11 mouse cellular contexts compared by ENCODE assay signal in the genomic region with DNA sequence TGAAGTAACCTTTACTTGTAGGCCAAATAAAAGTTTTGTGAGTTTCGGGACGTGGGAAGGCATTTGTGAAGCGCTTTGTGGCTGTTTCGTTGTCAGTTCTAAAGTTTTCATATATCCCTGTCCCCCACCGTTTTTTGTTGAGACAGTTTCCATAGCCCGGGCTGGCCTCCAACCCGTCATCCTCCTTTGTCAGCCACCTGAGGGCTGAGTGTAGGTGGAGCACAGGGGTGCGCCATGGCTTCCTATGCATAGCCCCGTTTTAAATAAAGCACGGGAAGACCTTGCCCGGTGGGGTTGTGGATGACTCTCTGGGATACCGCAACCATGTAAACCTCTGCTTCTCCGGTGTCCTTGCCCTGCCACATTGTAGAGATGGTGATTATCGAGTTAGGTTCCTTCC. TPM values are rescaled to one million over a fixed set of nuclear protein-coding genes. Genes with fewer than 3 reads are reported as not detected.
DNase-seq lines count a peak whose midpoint lies in the region; ATAC-seq and TF ChIP-seq lines count a peak whose summit lies in the region.
"Had no signal": no experiment of that assay in that cellular context is flagged by ENCODE, and none has a peak within 500 bp of the region (broad histone marks: within the 10 kb centered on the region; RNA-seq: fewer than 3 reads in every experiment).

No protein-coding gene starts in this region.

- H3K27me3 ChIP-seq in kidney, embryonic 15.5 days = no peaks in the 10 kb centered on the region
- H3K27me3 ChIP-seq in kidney, adult 2 months (replicated peaks; ENCODE audit: control insufficient read depth, insufficient read depth, low read length) = no peaks in the 10 kb centered on the region
- no peaks in the 10 kb centered on the region for H3K27me3 ChIP-seq in embryonic facial prominence, embryonic 10.5 days (replicated peaks; ENCODE audit: low read depth, poor library complexity, severe bottlenecking)
- H3K27me3 ChIP-seq in intestine, postnatal 0 days (replicated peaks; ENCODE audit: control insufficient read depth, insufficient read depth, low read length) = no peaks in the 10 kb centered on the region

- H3K9ac ChIP-seq in kidney, embryonic 15.5 days = no peak overlapping the region
- no peak overlapping the region for H3K9ac ChIP-seq in intestine, postnatal 0 days (ENCODE audit: low read depth, low read length)

- DNase-seq in cerebellum, postnatal 10 days = peak; percentile 2 to 3
- DNase-seq in cerebellum, postnatal 4 days (ENCODE audit: low spot score in 2 of 2) = no peak
- DNase-seq in kidney, adult 2 months = no peak
- no peak for DNase-seq in embryonic facial prominence, embryonic 10.5 days (ENCODE audit: low spot score)
- DNase-seq in frontal cortex, postnatal 10 days (ENCODE audit: low spot score in 2 of 2) = no peak
- no peak for DNase-seq in spleen, adult 12 weeks (ENCODE audit: low spot score)
- DNase-seq: adrenal gland, postnatal 36 days; lung, postnatal 4 days had no signal

- H3K4me1 ChIP-seq in kidney, embryonic 15.5 days = peaks cover 22% of the 10 kb centered on the region
- peaks cover 9% of the 10 kb centered on the region; the same call in 1 of the 2 replicates for H3K4me1 ChIP-seq in kidney, adult 2 months (ENCODE audit: control insufficient read depth, insufficient read depth, low read length)
- peaks cover 33% of the 10 kb centered on the region for H3K4me1 ChIP-seq in embryonic facial prominence, embryonic 10.5 days
- 0 out of 2 replicates have a peak, but pooled peaks cover 8% of the 10 kb centered on the region for H3K4me1 ChIP-seq in intestine, postnatal 0 days (replicated peaks; ENCODE audit: control insufficient read depth, insufficient read depth, low read length)

- no peak for TF ChIP-seq CTCF in kidney, adult 2 months (conservative IDR thresholded peaks at IDR 0.05; ENCODE audit: insufficient read depth, insufficient read length, low read depth, low read length)
- TF ChIP-seq CTCF in intestine, postnatal 0 days (IDR thresholded peaks at IDR 0.05; ENCODE audit: low read depth) = no peak

- no peak for TF ChIP-seq POLR2A in kidney, adult 2 months (IDR thresholded peaks at IDR 0.05; ENCODE audit: low read depth, low read length)

- ATAC-seq in kidney, embryonic 15.5 days (replicated peaks; ENCODE audit: low FRiP score) = no peak
- no peak for ATAC-seq in intestine, postnatal 0 days

- H3K4me2 ChIP-seq in kidney, embryonic 15.5 days = peak overlapping the region; percentile 67
- H3K4me2 ChIP-seq in intestine, postnatal 0 days (replicated peaks; ENCODE audit: low read depth) = peak overlapping the region; percentile 75; the same call in 1 of the 2 replicates

- peak overlapping the region; percentile 75 for H3K4me3 ChIP-seq in kidney, embryonic 15.5 days (replicated peaks)
- H3K4me3 ChIP-seq in kidney, adult 2 months (ENCODE audit: insufficient read depth, low read depth, low read length) = no peak overlapping the region
- H3K4me3 ChIP-seq in embryonic facial prominence, embryonic 10.5 days = peak overlapping the region; percentile 84; the same call in 1 of the 2 replicates
- H3K4me3 ChIP-seq in intestine, postnatal 0 days (ENCODE audit: low read depth, low read length) = no peak overlapping the region

- H3K9me3 ChIP-seq in kidney, embryonic 15.5 days (replicated peaks) = no peaks in the 10 kb centered on the region
- no peaks in the 10 kb centered on the region for H3K9me3 ChIP-seq in embryonic facial prominence, embryonic 10.5 days
- no peaks in the 10 kb centered on the region for H3K9me3 ChIP-seq in intestine, postnatal 0 days (ENCODE audit: control insufficient read depth)

- H3K27ac ChIP-seq in kidney, embryonic 15.5 days = no peak overlapping the region
- H3K27ac ChIP-seq in kidney, adult 2 months (ENCODE audit: insufficient read depth, low read depth, low read length) = no peak overlapping the region
- H3K27ac ChIP-seq in embryonic facial prominence, embryonic 10.5 days (replicated peaks) = no peak overlapping the region
- H3K27ac ChIP-seq in intestine, postnatal 0 days (ENCODE audit: low read depth, low read length) = no peak overlapping the region
- H3K27ac ChIP-seq: left cerebral cortex, adult 2 months had no signal

- 79% methylated on average over 14 of the region's 14 CpGs for WGBS in kidney, embryonic 15.5 days
- 80% methylated on average over 14 of the region's 14 CpGs for WGBS in kidney, adult 2 months
- WGBS in embryonic facial prominence, embryonic 10.5 days = 78% methylated on average over 14 of the region's 14 CpGs
- 85% methylated on average over 14 of the region's 14 CpGs for WGBS in intestine, postnatal 0 days

- H3K36me3 ChIP-seq in kidney, embryonic 15.5 days = peaks cover 17% of the 10 kb centered on the region
- H3K36me3 ChIP-seq in kidney, adult 2 months (ENCODE audit: control insufficient read depth, insufficient read depth, low read length) = no peaks in the 10 kb centered on the region
- peaks cover 20% of the 10 kb centered on the region for H3K36me3 ChIP-seq in embryonic facial prominence, embryonic 10.5 days (replicated peaks)
- H3K36me3 ChIP-seq in intestine, postnatal 0 days (ENCODE audit: control insufficient read depth, insufficient read depth) = 0 out of 2 replicates have a peak, but pooled peaks cover under 1% of the 10 kb centered on the region

RNA-seq across cellular contexts. Expression of a gene that starts 1.3 kb away (rescaled TPM):
- polyA plus RNA-seq in kidney, embryonic 15.5 days (2015; fragmentation: Nextera tagmentation; extraction: Ambion mirVana) = 7.9 and 9.2 TPM in 2 replicates
- polyA plus RNA-seq in kidney, adult 2 months (2012; rRNA removed) = 10.4 and 12.5 TPM in 2 replicates
- polyA plus RNA-seq in embryonic facial prominence, embryonic 10.5 days (2016; fragmentation: Nextera tagmentation; extraction: Ambion mirVana) = 5.9 and 6.4 TPM in 2 replicates
- polyA plus RNA-seq in intestine, postnatal 0 days (2015; fragmentation: Nextera tagmentation; extraction: Ambion mirVana) = 5.3 and 6.7 TPM in 2 replicates

RNA-seq across cellular contexts. Expression of a gene that starts 34.6 kb away (rescaled TPM):
- 154 and 158 TPM in 2 replicates for polyA plus RNA-seq in kidney, embryonic 15.5 days (2015; fragmentation: Nextera tagmentation; extraction: Ambion mirVana)
- 95.0 and 97.8 TPM in 2 replicates for polyA plus RNA-seq in kidney, adult 2 months (2012; rRNA removed)
- 124 and 126 TPM in 2 replicates for polyA plus RNA-seq in embryonic facial prominence, embryonic 10.5 days (2016; fragmentation: Nextera tagmentation; extraction: Ambion mirVana)
- polyA plus RNA-seq in intestine, postnatal 0 days (2015; fragmentation: Nextera tagmentation; extraction: Ambion mirVana) = 170 and 175 TPM in 2 replicates

Comparison
In these comparisons a context has a peak if more than half of its experiments do, and no peak if none do; other contexts are left out.
1. DNase-seq: peak in cerebellum, postnatal 10 days (2 of 2); none in cerebellum, postnatal 4 days (0 of 2), kidney, adult 2 months (single experiment), embryonic facial prominence, embryonic 10.5 days (single experiment), frontal cortex, postnatal 10 days (0 of 2) and spleen, adult 12 weeks (single experiment).
2. H3K4me3 ChIP-seq: peak in kidney, embryonic 15.5 days (single experiment) and embryonic facial prominence, embryonic 10.5 days (single experiment); none in kidney, adult 2 months (single experiment) and intestine, postnatal 0 days (single experiment).